Mouse (Mus musculus) bone marrow, adult 2 months (tissue): ENCODE data around the gene Myo16. TPM values are rescaled to one million over a fixed set of nuclear protein-coding genes. Genes with fewer than 3 reads are reported as not detected.

Experiments
- H3K27ac ChIP-seq: fragments of 200-500 bp; 2 replicates; pipeline ENCODE4 v1.5.1; 2012; ENCODE audit warnings: low read depth, mild to moderate bottlenecking, control low read depth, inconsistent platforms, low read length; ENCODE audit not compliant: control insufficient read depth, poor library complexity, insufficient read depth
- H3K4me1 ChIP-seq: fragments of 200-500 bp; 2 replicates; pipeline ENCODE4 v1.6.1; 2011; ENCODE audit warnings: low read length; ENCODE audit not compliant: control insufficient read depth, insufficient read depth
- H3K4me3 ChIP-seq: fragments of 200-500 bp; replicated peaks from 2 replicates; pipeline ENCODE3; 2011; ENCODE audit warnings: mild to moderate bottlenecking, low read depth, low read length, control low read depth; ENCODE audit not compliant: control insufficient read depth
- CTCF ChIP-seq: fragments of 200-500 bp; IDR thresholded peaks from 2 replicates; pipeline ENCODE4 v1.5.1; 2011; ENCODE audit warnings: low read length, control low read depth; ENCODE audit not compliant: control insufficient read depth, insufficient read depth
- POLR2A ChIP-seq: fragments of 200-500 bp; IDR thresholded peaks from 2 replicates; pipeline ENCODE4 v1.6.1; 2011; ENCODE audit warnings: low read depth, mild to moderate bottlenecking, control low read depth, low read length, borderline replicate concordance; ENCODE audit not compliant: control insufficient read depth
- WGBS: fragments of 180-500 bp; shearing (Covaris S2); methylation state at CpG from one replicate; pipeline ENCODE4 v1.1.7; 2018; 5-methylcytosine and 5-hydroxymethylcytosine counted together
- polyA plus RNA-seq: library from polyadenylated mRNA; stranded (reverse); fragments of >200 nt; gene quantifications from 2 replicates; pipeline ENCODE4 v1.2.4, GENCODE M21; 2011; ENCODE audit warnings: low replicate concordance; ENCODE audit not compliant: missing spikeins, insufficient read depth, insufficient read length

The Myo16 gene
- polyA plus RNA-seq, 1 experiment: not detected

GRCm38 (mm10) chr8:10234516-10234915 lies 80.8 kb downstream of the Myo16 start:
- no peak for TF ChIP-seq CTCF
- TF ChIP-seq POLR2A: no peak
- H3K4me1 ChIP-seq: no peaks in the 10 kb centered on the region
- WGBS: 69% methylated on average over 2 of the region's 2 CpGs

DNA sequence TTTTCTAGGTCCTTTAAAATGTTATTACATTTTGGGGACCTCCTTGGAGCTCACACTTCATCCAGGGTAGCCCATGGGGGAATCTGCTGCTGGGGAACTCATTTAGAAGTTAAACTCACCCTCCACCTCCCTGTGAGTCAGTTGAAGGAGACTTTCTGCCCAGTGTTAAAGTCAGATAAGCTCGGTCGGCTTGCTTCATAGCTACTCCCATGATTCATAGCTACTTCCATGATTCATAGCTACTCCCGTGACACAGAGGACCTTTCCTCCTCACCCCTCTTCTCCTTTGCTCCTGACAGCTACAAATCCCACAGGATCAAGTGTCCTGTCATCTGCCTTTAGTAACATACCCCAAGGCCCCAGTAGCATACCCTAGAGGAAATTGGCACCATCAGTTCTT lies 89.6 kb downstream of the Myo16 start:
- H3K4me1 ChIP-seq: no peaks in the 10 kb centered on the region
- TF ChIP-seq POLR2A (no peak), CTCF (no peak)
- H3K4me3 ChIP-seq: no peak overlapping the region
- WGBS: 52% methylated on average over 3 of the region's 3 CpGs
- H3K27ac ChIP-seq: no peak overlapping the region

More at GRCm38 (mm10) chr8:10234516-10234915, 80.8 kb downstream of the Myo16 start:
- no peak overlapping the region for H3K4me3 ChIP-seq
- H3K27ac ChIP-seq: no peak overlapping the region

DNA sequence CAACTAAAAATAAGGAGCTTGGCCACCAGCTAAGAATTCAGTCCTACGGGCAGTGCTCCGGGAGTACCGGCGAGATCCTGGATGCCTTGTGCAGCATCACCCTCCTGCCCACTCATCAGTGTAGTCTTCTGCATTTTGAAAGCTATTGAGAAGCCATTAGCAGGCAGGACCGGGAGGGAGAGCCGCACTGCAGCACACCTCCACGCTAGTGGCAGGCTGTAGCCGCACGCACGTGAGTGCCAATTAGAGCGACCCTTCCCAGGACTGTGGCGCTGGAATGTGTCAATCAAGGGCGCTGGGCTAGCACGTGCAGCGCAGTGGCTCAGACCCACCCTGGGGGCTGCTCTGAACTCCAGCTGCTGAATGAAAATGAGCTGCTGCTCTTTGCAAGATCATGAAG lies 95.4 kb downstream of the Myo16 start:
- Histone ChIP-seq H3K4me1 (no peaks in the 10 kb centered on the region), H3K27ac (no peak overlapping the region; the same call in 1 of the 2 replicates), H3K4me3 (no peak overlapping the region)
- no peak for TF ChIP-seq CTCF
- TF ChIP-seq POLR2A: no peak
- 11% methylated on average over 15 of the region's 15 CpGs for WGBS

DNA sequence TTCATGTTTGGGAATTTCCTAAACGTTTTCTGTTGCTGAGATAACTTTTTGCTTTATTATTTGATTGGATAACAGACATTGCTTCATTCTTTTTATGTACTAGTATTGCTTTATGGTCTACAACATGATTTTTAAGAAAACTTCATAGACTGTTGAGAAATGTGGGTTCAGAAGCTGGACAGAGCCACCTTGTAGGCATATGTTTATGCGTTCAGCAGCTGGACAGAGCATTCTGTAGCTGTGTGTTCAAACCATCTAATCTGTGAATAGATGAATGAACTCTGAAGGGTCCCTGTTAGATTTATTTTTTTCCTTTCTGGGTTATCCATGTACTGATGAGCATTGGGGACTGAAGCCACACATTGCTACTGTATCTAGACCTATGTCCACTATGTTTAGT lies 102.0 kb downstream of the Myo16 start:
- no peak for TF ChIP-seq CTCF
- no peak for TF ChIP-seq POLR2A
- Histone ChIP-seq H3K4me1 (no peaks in the 10 kb centered on the region), H3K27ac (no peak overlapping the region), H3K4me3 (no peak overlapping the region)
- WGBS: 66% methylated on average over 2 of the region's 2 CpGs

DNA sequence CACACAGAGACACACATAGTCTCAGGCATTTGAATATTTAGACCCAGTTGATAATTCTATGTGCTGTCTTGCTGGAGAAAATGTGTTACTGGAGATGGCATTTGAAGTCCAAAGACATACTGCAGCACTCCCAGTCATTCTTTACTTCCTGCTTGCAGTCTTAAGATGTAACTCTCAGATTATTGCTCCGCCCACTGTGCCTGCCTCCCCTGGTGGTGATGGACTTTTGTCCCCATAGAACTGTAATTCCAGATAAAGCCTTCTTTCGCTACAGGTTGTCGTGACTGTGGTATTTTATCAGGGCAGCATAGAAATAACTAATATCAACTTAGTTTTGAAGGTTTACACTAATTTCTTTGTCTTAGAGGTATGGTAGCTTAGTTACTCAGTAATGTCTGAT lies 102.9 kb downstream of the Myo16 start:
- no peaks in the 10 kb centered on the region for H3K4me1 ChIP-seq
- H3K27ac ChIP-seq: no peak overlapping the region
- WGBS: 68% methylated on average over 3 of the region's 3 CpGs
- TF ChIP-seq CTCF: no peak
- no peak for TF ChIP-seq POLR2A
- no peak overlapping the region for H3K4me3 ChIP-seq

GRCm38 (mm10) chr8:10270094-10270493 lies 116.4 kb downstream of the Myo16 start:
- Histone ChIP-seq H3K4me3 (no peak overlapping the region), H3K27ac (no peak overlapping the region), H3K4me1 (no peaks in the 10 kb centered on the region)
- WGBS: 11% methylated on average over 4 of the region's 4 CpGs
- TF ChIP-seq CTCF: no peak
- TF ChIP-seq POLR2A: no peak

- TF ChIP-seq POLR2A: no peak
- no peak for TF ChIP-seq CTCF
- H3K4me3 ChIP-seq: no peak overlapping the region
- 40% methylated on average over 4 of the region's 4 CpGs for WGBS
- H3K4me1 ChIP-seq: no peaks in the 10 kb centered on the region
- H3K27ac ChIP-seq: no peak overlapping the region
Observed at GRCm38 (mm10) chr8:10292600-10292999, 138.9 kb downstream of the Myo16 start.

GRCm38 (mm10) chr8:10300797-10301196 lies 147.1 kb downstream of the Myo16 start:
- H3K27ac ChIP-seq: no peak overlapping the region
- H3K4me1 ChIP-seq: no peaks in the 10 kb centered on the region
- 30% methylated on average over 3 of the region's 3 CpGs for WGBS
- no peak for TF ChIP-seq CTCF
- TF ChIP-seq POLR2A: no peak
- H3K4me3 ChIP-seq: no peak overlapping the region

- 71% methylated on average over 4 of the region's 4 CpGs for WGBS
- H3K4me3 ChIP-seq: no peak overlapping the region
- H3K27ac ChIP-seq: no peak overlapping the region
- TF ChIP-seq CTCF: no peak
- H3K4me1 ChIP-seq: no peaks in the 10 kb centered on the region
Observed at GRCm38 (mm10) chr8:10303061-10303460, 149.3 kb downstream of the Myo16 start.
